Mouse (Mus musculus) central nervous system, embryonic 14 days (tissue): ENCODE data around the gene Pde6b. TPM values are rescaled to one million over a fixed set of nuclear protein-coding genes. Genes with fewer than 3 reads are reported as not detected.

Source experiments
- polyA plus RNA-seq: library from polyadenylated mRNA; depleted of rRNA; stranded (reverse); fragments of >200 nt; gene quantifications from 2 replicates; pipeline ENCODE4 v1.2.3, GENCODE M21; 2012; rRNA removed

Gene Pde6b
- polyA plus RNA-seq = not detected in 2 replicates

GRCm38 (mm10) chr5:108388201-108388600, at the start of gene Pde6b:
TSS of gene Pde6b (plus strand) at chr5:108388391.

GRCm38 (mm10) chr5:108367871-108368332, 20.3 kb upstream of the Pde6b start, which contains the start of gene Gm42517:
TSS of gene Gm42517 (minus strand) at chr5:108367922.

GRCm38 (mm10) chr5:108433804-108434587, 45.8 kb downstream of the Pde6b start, which contains the start of gene Atp5k:
TSS of gene Atp5k (minus strand) at chr5:108434448.

GRCm38 (mm10) chr5:108448785-108449668, 60.8 kb downstream of the Pde6b start, which contains the start of gene Mfsd7a:
TSS of gene Mfsd7a (minus strand) at chr5:108448891.

GRCm38 (mm10) chr5:108461082-108462065, 73.2 kb downstream of the Pde6b start, which contains the start of gene Pcgf3:
TSS of gene Pcgf3 (plus strand) at chr5:108461232.

Other genes with a start within 250 kb of the Pde6b start
- 29.5 and 31.0 TPM in 2 replicates for gene Dr1, start 119.5 kb upstream of the Pde6b start, polyA plus RNA-seq
- 5.9 TPM in 2 replicates for gene Pigg, start 75.8 kb upstream of the Pde6b start, polyA plus RNA-seq
- gene Gm42517, start 20.5 kb upstream of the Pde6b start, polyA plus RNA-seq = 6.6 and 7.5 TPM in 2 replicates
- 186 and 220 TPM in 2 replicates for gene Atp5k, start 46.1 kb downstream of the Pde6b start, polyA plus RNA-seq
- 0.52 and 0.94 TPM in 2 replicates for gene Mfsd7a, start 60.5 kb downstream of the Pde6b start, polyA plus RNA-seq
- 32.4 and 33.7 TPM in 2 replicates for gene Pcgf3, start 72.8 kb downstream of the Pde6b start, polyA plus RNA-seq
- 22.0 and 24.0 TPM in 2 replicates for gene Cplx1, start 161.6 kb downstream of the Pde6b start, polyA plus RNA-seq
- 63.3 and 66.9 TPM in 2 replicates for gene Gak, start 241.4 kb downstream of the Pde6b start, polyA plus RNA-seq
- 32.3 and 32.4 TPM in 2 replicates for gene Tmem175, start 241.4 kb downstream of the Pde6b start, polyA plus RNA-seq